Mouse (Mus musculus): ENCODE data around the gene Kap.

GRCm38 (mm10) chr6:133849359-133849758 is 4.2 kb downstream of the Kap start:
- no peak for TF ChIP-seq CTCF (IDR thresholded peaks at IDR 0.05; ENCODE audit: borderline replicate concordance, control insufficient read depth, extremely low read depth, insufficient read depth, low read length, poor library complexity)
- TF ChIP-seq POLR2A (IDR thresholded peaks at IDR 0.05; ENCODE audit: control insufficient read depth, extremely low read depth, insufficient read depth, low read length, poor library complexity) = no peak
